Mouse (Mus musculus) granulocyte monocyte progenitor cell, adult 5-6 weeks (primary cell): Measurements from ENCODE around the gene Specc1l. TPM values are rescaled to one million over a fixed set of nuclear protein-coding genes. Genes with fewer than 3 reads are reported as not detected.
A peak's percentile ranks its signal among the peaks of the same experiment; 100 is the strongest.
"Not testable (repeated sequence)": the region's sequence is repeated elsewhere in the genome, so short reads cannot be mapped to it uniquely, and the experiment has no call there.

ENCODE experiments used
- ATAC-seq: replicated peaks from 2 replicates; pipeline ENCODE4 v1.8.0; 2016; ENCODE audit warnings: mild to moderate bottlenecking, moderate TSS enrichment, inconsistent platforms; ENCODE audit not compliant: poor library complexity, severe bottlenecking
- total RNA-seq, 2 experiments: library from RNA; stranded (forward) in 1 of 2; stranded (reverse) in 1 of 2; fragments of 200-712, 200-1000 nt in 1 of 2; fragments of >200 nt in 1 of 2; fragmentation: Nextera tagmentation in 1 of 2; gene quantifications; 2 replicates each; pipeline ENCODE4 v1.2.3; 2014 to 2017

Specc1l gene
- total RNA-seq, 2 experiments from 2014 or later, result 25.4 to 26.3 TPM

GRCm38 (mm10) chr10:75273020-75273419 lies 61.1 kb downstream of the Specc1l start:
- ATAC-seq, result peak; percentile 81

- ATAC-seq, result peak; percentile 59
These were observed 64.6 kb downstream of the Specc1l start for GRCm38 (mm10) chr10:75276427-75277013.

GRCm38 (mm10) chr10:75277501-75277900 lies 65.6 kb downstream of the Specc1l start:
- no peak for ATAC-seq

GRCm38 (mm10) chr10:75282648-75283047 lies 70.8 kb downstream of the Specc1l start:
- ATAC-seq, result peak; percentile 100

GRCm38 (mm10) chr10:75283821-75284220 lies 71.9 kb downstream of the Specc1l start:
- ATAC-seq, result no peak

GRCm38 (mm10) chr10:75288579-75288978 lies 76.7 kb downstream of the Specc1l start:
- peak; percentile 44 for ATAC-seq

GRCm38 (mm10) chr10:75289392-75289791 lies 77.5 kb downstream of the Specc1l start:
- peak; percentile 58 for ATAC-seq

- no peak for ATAC-seq
These were observed 78.8 kb downstream of the Specc1l start for GRCm38 (mm10) chr10:75290650-75291049.

- ATAC-seq, result no peak
These were observed 79.5 kb downstream of the Specc1l start for GRCm38 (mm10) chr10:75291338-75291737.

GRCm38 (mm10) chr10:75292206-75292605 lies 80.3 kb downstream of the Specc1l start:
- not testable (repeated sequence) for ATAC-seq

GRCm38 (mm10) chr10:75293288-75293687 lies 81.4 kb downstream of the Specc1l start:
- no peak for ATAC-seq

GRCm38 (mm10) chr10:75294362-75294761 lies 82.5 kb downstream of the Specc1l start:
- ATAC-seq, result no peak

- no peak for ATAC-seq
These were observed 83.1 kb downstream of the Specc1l start for GRCm38 (mm10) chr10:75294926-75295325.

GRCm38 (mm10) chr10:75298608-75299007 lies 86.7 kb downstream of the Specc1l start:
- ATAC-seq, result no peak

GRCm38 (mm10) chr10:75299785-75300418 lies 88.0 kb downstream of the Specc1l start:
- ATAC-seq, result peak; percentile 70

- ATAC-seq, result peak; percentile 25; the same call in 1 of the 2 replicates
These were observed 89.4 kb downstream of the Specc1l start for GRCm38 (mm10) chr10:75301195-75301806.

GRCm38 (mm10) chr10:75301937-75302336 lies 90.1 kb downstream of the Specc1l start:
- peak; percentile 62 for ATAC-seq

GRCm38 (mm10) chr10:75302536-75302935 lies 90.7 kb downstream of the Specc1l start:
- ATAC-seq, result no peak

- ATAC-seq, result no peak
These were observed 91.6 kb downstream of the Specc1l start for GRCm38 (mm10) chr10:75303324-75304048.

GRCm38 (mm10) chr10:75304049-75304405 lies 92.2 kb downstream of the Specc1l start:
- no peak for ATAC-seq

- no peak for ATAC-seq
These were observed 92.5 kb downstream of the Specc1l start for GRCm38 (mm10) chr10:75304413-75304812.
